ENCODE assay signal across 8 mouse cellular contexts in genomic region chr4:54947056-54947990, GRCm38 (mm10). TPM values are rescaled to one million over a fixed set of nuclear protein-coding genes. Genes with fewer than 3 reads are reported as not detected.
DNase-seq lines count a peak whose midpoint lies in the region; ATAC-seq and TF ChIP-seq lines count a peak whose summit lies in the region.

No protein-coding gene starts in this region.

- H3K9me3 ChIP-seq in forebrain, embryonic 12.5 days, result no peaks in the 10 kb centered on the region
- H3K9me3 ChIP-seq in hindbrain, postnatal 0 days (ENCODE audit: low read length), result no peaks in the 10 kb centered on the region
- H3K9me3 ChIP-seq in liver, embryonic 11.5 days (ENCODE audit: control insufficient read depth, low read length), result no peaks in the 10 kb centered on the region

- no peak for TF ChIP-seq POLR2A in lung, adult 2 months (IDR thresholded peaks at IDR 0.05; ENCODE audit: borderline replicate concordance, extremely low read depth, low read depth, low read length)
- 0 out of 2 replicates have a peak, but pooled peaks have one; percentile 3 for TF ChIP-seq POLR2A in olfactory bulb, adult 2 months (IDR thresholded peaks at IDR 0.05; ENCODE audit: insufficient read depth, low read depth, low read length)

- WGBS in lung, adult 2 months, result under 1% methylated on average over 31 of the region's 35 CpGs
- WGBS in forebrain, embryonic 12.5 days, result 0% methylated on average over 31 of the region's 35 CpGs
- under 1% methylated on average over 30 of the region's 35 CpGs for WGBS in hindbrain, postnatal 0 days
- under 1% methylated on average over 31 of the region's 35 CpGs for whole genome bisulfite sequencing in liver, embryonic 11.5 days
- WGBS in olfactory bulb, adult 2 months, result under 1% methylated on average over 34 of the region's 35 CpGs

- DNase-seq in lung, adult 2 months, result no peak
- no peak for DNase-seq in lung, postnatal 25 days (ENCODE audit: low spot score)
- peak; percentile 51 to 65 for DNase-seq in adrenal gland, postnatal 36 days
- DNase-seq in hindbrain, postnatal 0 days (ENCODE audit: low spot score), result peak; percentile 81
- DNase-seq in liver, embryonic 11.5 days (ENCODE audit: low spot score), result peak; percentile 54
- no peak for DNase-seq in thymus, postnatal 4 days

- peak overlapping the region; percentile 78 for H3K4me2 ChIP-seq in forebrain, embryonic 12.5 days
- peak overlapping the region; percentile 76 for H3K4me2 ChIP-seq in hindbrain, postnatal 0 days (ENCODE audit: low read depth, low read length)
- peak overlapping the region; percentile 59 for H3K4me2 ChIP-seq in liver, embryonic 11.5 days

- TF ChIP-seq CTCF in lung, adult 2 months (IDR thresholded peaks at IDR 0.05; ENCODE audit: insufficient read depth, low read length), result no peak
- TF ChIP-seq CTCF in hindbrain, postnatal 0 days (IDR thresholded peaks at IDR 0.05; ENCODE audit: low read depth), result peak; percentile 43
- peak; percentile 21; the same call in 1 of the 2 replicates for TF ChIP-seq CTCF in olfactory bulb, adult 2 months (IDR thresholded peaks at IDR 0.05; ENCODE audit: insufficient read depth, low read depth, low read length)

- no peaks in the 10 kb centered on the region for H3K27me3 ChIP-seq in forebrain, embryonic 12.5 days
- no peaks in the 10 kb centered on the region for H3K27me3 ChIP-seq in hindbrain, postnatal 0 days (ENCODE audit: insufficient read depth, low read length)
- H3K27me3 ChIP-seq in liver, embryonic 11.5 days (replicated peaks; ENCODE audit: control insufficient read depth, insufficient read depth, low read length), result peaks cover 41% of the 10 kb centered on the region

- no peaks in the 10 kb centered on the region for H3K36me3 ChIP-seq in forebrain, embryonic 12.5 days (replicated peaks)
- H3K36me3 ChIP-seq in hindbrain, postnatal 0 days (ENCODE audit: insufficient read depth, low read length), result no peaks in the 10 kb centered on the region
- H3K36me3 ChIP-seq in liver, embryonic 11.5 days (ENCODE audit: control insufficient read depth, insufficient read depth, low read length), result no peaks in the 10 kb centered on the region

- peak overlapping the region; percentile 99 for H3K27ac ChIP-seq in forebrain, embryonic 12.5 days
- peak overlapping the region; percentile 98 for H3K27ac ChIP-seq in hindbrain, postnatal 0 days
- H3K27ac ChIP-seq in liver, embryonic 11.5 days (ENCODE audit: low read depth, low read length), result peak overlapping the region; percentile 79; the same call in 1 of the 2 replicates
- H3K27ac ChIP-seq in olfactory bulb, adult 2 months (ENCODE audit: insufficient read depth, low read depth, low read length), result peak overlapping the region; percentile 89

- peaks cover 4% of the 10 kb centered on the region; the same call in 1 of the 2 replicates for H3K4me1 ChIP-seq in lung, adult 2 months (ENCODE audit: control insufficient read depth, insufficient read depth, low read length)
- H3K4me1 ChIP-seq in forebrain, embryonic 12.5 days, result peaks cover 27% of the 10 kb centered on the region
- H3K4me1 ChIP-seq in hindbrain, postnatal 0 days (ENCODE audit: insufficient read depth, low read length), result peaks cover 10% of the 10 kb centered on the region; the same call in 1 of the 2 replicates
- no peaks in the 10 kb centered on the region; the same call in 1 of the 2 replicates for H3K4me1 ChIP-seq in liver, embryonic 11.5 days (replicated peaks; ENCODE audit: control insufficient read depth, insufficient read depth, low read length)
- H3K4me1 ChIP-seq in olfactory bulb, adult 2 months (ENCODE audit: control insufficient read depth, insufficient read depth, low read length), result peaks cover 12% of the 10 kb centered on the region

- peak; percentile 33 for ATAC-seq in forebrain, embryonic 12.5 days (ENCODE audit: low FRiP score)
- peak; percentile 53 for ATAC-seq in hindbrain, postnatal 0 days
- no peak; the same call in 1 of the 2 replicates for ATAC-seq in liver, embryonic 11.5 days (replicated peaks; ENCODE audit: low FRiP score)

- H3K4me3 ChIP-seq in lung, adult 2 months (replicated peaks; ENCODE audit: extremely low read depth, low read depth, low read length), result peak overlapping the region; percentile 73
- peak overlapping the region; percentile 79 for H3K4me3 ChIP-seq in forebrain, embryonic 12.5 days (replicated peaks)
- peak overlapping the region; percentile 79 for H3K4me3 ChIP-seq in hindbrain, postnatal 0 days (ENCODE audit: low read length)
- peak overlapping the region; percentile 52 for H3K4me3 ChIP-seq in liver, embryonic 11.5 days (ENCODE audit: low read depth, low read length)
- peak overlapping the region; percentile 66 for H3K4me3 ChIP-seq in olfactory bulb, adult 2 months (ENCODE audit: insufficient read depth, low read depth, low read length)

- peak overlapping the region; percentile 86 for H3K9ac ChIP-seq in forebrain, embryonic 12.5 days
- H3K9ac ChIP-seq in hindbrain, postnatal 0 days (replicated peaks; ENCODE audit: low read length), result peak overlapping the region; percentile 85
- H3K9ac ChIP-seq in liver, embryonic 11.5 days (ENCODE audit: low read depth, low read length), result peak overlapping the region; percentile 56; the same call in 1 of the 2 replicates

RNA-seq across cellular contexts. Expression of gene Zfp462, which starts 2.5 kb away (rescaled TPM):
- polyA plus RNA-seq in lung, adult 2 months (2012; rRNA removed), result 8.4 and 10.2 TPM in 2 replicates
- total RNA-seq in adrenal gland, postnatal 36 days (2021), result 10 to 100 TPM; 39.9 to 61.7 TPM
- polyA plus RNA-seq in forebrain, embryonic 12.5 days (2016; fragmentation: Nextera tagmentation; extraction: Ambion mirVana), result 21.2 and 21.6 TPM in 2 replicates
- 39.4 and 76.7 TPM in 2 replicates for total RNA-seq in hindbrain, postnatal 0 days (2014; rRNA removed)
- polyA plus RNA-seq in hindbrain, postnatal 0 days (2015; fragmentation: Nextera tagmentation; extraction: Ambion mirVana), result 5.5 and 6.5 TPM in 2 replicates
- 2.0 and 2.2 TPM in 2 replicates for polyA plus RNA-seq in liver, embryonic 11.5 days (2014; fragmentation: Nextera tagmentation; extraction: Ambion mirVana)
- not detected in 2 replicates for polyA plus RNA-seq in olfactory bulb, adult 2 months (2012; ENCODE audit: insufficient read depth, insufficient read length, low replicate concordance, missing spikeins)

Comparison
In these comparisons a context has a peak if more than half of its experiments do, and no peak if none do; other contexts are left out.
1. DNase-seq: peak in adrenal gland, postnatal 36 days (2 of 2), hindbrain, postnatal 0 days (single experiment) and liver, embryonic 11.5 days (single experiment); none in lung, adult 2 months (single experiment), lung, postnatal 25 days (single experiment) and thymus, postnatal 4 days (single experiment).
2. Peak in every context shown above with its lines, with median percentiles within 50 percentile points of each other: H3K4me3 ChIP-seq, H3K27ac ChIP-seq, H3K4me2 ChIP-seq and H3K9ac ChIP-seq.